Mouse (Mus musculus) lung, postnatal 0 days (tissue): Measurements from ENCODE around the gene Ntmt1.

ENCODE experiments used
- CTCF ChIP-seq: IDR thresholded peaks from 2 replicates; pipeline ENCODE4 v1.5.1; 2016; ENCODE audit warnings: antibody characterized with exemption, mild to moderate bottlenecking
- EP300 ChIP-seq: IDR thresholded peaks from 2 replicates; pipeline ENCODE4 v1.6.1; 2016; ENCODE audit warnings: antibody characterized with exemption, mild to moderate bottlenecking, control low read depth

- TF ChIP-seq CTCF (peak; percentile 26; the same call in 1 of the 2 replicates), EP300 (no peak)
Observed at GRCm38 (mm10) chr2:30823385-30824153, 15.9 kb downstream of the Ntmt1 start.
